Mouse (Mus musculus): ENCODE data around the gene Ankrd33b.

Gene Ankrd33b

DNA sequence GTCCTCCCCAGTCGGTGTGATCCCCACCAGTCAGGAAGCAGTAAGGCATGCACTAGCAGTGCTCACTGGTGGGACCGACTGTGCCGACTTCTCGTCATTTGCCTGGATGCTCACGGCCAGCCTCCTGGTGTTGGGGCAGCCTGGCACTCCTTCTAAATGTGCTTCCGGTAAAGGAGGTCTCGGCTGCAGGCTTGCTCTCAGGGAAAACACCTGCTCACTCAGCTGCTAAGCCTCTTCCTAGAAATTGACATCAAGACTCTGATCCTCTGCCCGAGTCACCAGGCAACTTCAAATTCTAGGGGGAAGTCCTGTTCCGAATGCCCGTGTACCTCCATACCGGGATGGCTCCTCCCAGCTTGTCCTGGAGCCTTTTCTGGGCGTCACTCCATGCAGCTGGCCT, 101.7 kb downstream of the Ankrd33b start:
- 90% methylated on average over 12 of the region's 12 CpGs for WGBS

DNA sequence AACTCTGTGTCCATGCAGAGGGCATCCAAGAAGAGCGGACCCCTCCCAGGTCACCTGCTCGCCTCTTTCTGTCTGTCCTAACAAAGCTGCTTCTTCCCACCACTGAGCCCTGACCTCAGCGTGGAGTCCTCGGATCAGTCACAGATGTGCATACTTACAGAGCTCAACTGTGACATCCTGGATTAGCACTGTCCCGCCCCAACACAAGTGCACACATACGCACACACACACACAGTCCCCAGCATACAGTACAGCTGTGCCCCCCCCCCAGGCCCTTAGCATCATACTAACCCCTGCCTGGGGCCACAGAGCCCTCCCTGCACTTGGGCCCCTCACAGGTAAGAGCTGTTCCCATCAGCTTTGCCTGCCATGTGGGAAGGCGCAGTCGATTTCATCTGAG, 102.1 kb downstream of the Ankrd33b start:
- WGBS, result 90% methylated on average over 8 of the region's 8 CpGs

DNA sequence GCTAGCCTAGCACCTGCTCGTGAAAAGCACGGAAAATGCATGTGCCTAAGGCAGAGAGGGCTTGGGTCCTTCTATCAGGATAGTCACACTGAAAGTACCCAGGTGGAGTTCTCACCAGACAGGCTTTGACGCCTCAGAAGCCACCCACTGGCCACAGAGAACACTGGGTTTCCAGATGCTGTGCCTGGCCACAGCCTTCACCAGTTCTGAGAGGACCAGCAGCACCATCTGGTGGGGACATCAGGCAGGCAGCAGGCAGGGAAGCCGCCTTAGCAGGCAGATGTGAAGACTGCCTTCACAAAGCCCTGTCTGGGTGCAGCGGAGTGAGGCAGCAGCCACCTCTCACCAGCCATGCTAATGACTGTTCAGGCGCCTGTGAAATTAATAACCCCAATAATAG, 102.7 kb downstream of the Ankrd33b start:
- WGBS, result 28% methylated on average over 6 of the region's 6 CpGs

DNA sequence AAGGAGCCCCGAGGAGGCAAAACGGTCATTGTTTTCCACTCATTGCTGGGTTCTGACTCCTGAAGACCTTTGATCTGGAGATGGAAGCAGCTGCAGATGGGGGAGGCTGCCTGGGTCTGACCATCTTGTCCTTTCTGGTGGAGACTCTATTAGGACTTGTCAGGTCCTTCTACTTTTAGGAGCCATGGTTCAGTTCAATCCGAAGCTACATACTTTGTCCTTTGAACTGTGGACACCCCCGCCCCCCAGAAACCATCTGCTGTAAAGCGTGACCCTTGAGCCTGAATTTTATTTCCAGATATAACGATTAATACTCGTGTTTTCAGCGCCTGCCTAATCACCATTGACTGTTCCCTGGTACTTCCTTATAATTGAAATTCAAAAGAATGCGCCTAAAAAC, 105.2 kb downstream of the Ankrd33b start:
- 81% methylated on average over 9 of the region's 9 CpGs for WGBS

DNA sequence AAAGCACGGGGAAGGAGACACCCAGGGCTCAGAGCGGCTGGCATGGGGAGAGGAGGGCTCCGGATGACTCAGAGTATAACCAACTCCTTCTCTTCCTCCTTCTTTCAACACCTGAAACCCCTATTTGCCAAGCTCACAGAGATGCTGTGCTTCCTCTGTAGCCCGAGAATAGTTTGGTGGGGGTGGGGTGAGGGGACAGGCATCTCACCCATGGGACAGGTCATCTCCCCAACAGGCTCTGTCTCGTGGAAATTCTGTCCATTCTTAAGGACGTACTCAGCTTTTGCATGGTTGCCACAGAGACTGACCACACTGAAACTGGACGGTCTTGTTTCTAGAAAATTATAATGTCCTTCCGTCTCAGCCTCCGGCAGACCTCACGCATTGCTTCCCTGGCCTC, 106.4 kb downstream of the Ankrd33b start:
- 91% methylated on average over 10 of the region's 10 CpGs for WGBS

DNA sequence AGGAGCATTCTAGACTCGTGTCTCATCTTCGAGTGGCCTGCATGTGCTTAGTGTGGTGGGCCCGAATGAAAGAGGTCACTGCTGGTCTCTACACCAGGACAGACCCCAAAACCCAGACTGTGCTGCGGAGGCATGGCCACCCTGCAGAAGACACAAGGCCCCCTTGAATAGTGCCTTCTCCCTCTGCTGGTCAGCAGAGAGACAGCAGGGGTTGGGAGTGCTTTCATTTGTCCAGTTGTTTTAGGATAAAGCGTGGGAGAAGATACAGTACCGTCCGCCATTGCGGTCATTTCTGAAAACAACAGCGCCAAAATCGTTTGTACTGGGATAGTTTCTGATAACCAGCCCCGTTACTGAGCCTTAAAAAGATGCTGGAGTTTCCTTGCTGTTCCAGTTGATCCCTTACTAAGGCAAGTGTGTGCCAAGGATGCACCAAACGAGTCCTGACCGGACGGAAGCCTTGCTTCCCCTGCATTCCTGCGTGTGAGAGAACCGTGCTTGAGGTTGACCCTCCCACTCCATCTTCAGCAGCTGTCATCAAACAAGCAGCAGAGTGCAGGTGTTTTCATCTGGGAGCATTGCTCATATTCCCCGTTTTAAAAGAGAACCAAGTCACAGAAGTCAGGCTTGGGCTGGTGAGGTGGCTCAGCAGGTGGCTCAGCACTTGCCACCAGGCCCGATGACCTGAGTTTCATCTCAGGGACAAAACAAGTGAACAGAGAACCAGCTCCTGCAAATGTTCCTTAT, 108.7 kb downstream of the Ankrd33b start:
- 92% methylated on average over 18 of the region's 18 CpGs for WGBS

DNA sequence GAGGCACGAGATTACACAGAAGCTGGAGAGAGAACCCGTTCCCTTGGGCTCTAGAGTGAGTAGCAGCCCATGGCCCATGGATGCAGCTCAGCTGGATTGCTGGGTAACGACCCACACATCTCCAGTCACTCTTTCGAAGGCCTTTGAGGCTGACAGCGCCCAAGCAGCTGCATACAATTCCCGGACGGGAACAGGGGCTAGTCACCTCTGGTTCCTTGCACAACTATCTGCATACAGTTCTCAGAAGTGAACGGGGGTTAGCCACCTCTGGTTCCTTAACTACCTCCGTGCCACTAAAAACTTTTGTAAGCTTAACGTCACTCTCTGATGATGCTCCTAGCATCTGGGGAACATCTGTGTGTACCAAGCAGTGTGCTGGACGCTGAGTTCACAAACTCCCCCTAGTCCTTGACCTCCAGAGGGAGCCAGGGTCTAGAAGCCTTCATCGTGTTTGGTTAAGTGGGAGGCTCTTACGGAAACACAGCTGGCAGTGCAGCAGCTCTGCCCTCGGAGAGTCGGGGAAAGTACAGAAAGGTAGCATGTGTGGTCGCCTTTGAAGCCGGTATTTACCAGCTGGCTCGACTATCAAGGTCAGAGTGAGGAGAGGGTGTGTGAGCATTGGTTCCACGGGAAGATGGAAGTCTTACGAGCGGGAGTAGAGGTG, 109.4 kb downstream of the Ankrd33b start:
- 84% methylated on average over 21 of the region's 21 CpGs for WGBS

DNA sequence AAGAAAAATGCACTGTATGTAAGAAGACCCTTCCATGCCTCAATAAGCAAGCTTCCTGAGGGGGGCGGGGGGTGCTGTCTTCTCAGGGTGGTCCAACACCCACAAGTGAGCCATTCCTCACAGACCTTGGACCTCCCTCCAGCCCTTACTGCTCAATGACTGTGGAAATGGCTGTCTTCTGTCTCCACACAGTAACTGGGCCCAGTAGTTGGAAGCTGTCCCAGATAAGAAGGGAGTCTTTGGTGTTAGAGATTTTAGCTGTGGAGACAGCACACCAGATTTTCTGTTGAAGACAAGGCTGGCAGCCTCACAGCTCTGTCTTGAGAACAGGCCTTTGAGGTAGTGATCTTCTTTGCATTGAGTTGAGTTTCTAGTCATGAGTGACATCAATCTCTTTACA, 110.2 kb downstream of the Ankrd33b start:
- WGBS, result 85% methylated on average over 1 of the region's 1 CpGs

DNA sequence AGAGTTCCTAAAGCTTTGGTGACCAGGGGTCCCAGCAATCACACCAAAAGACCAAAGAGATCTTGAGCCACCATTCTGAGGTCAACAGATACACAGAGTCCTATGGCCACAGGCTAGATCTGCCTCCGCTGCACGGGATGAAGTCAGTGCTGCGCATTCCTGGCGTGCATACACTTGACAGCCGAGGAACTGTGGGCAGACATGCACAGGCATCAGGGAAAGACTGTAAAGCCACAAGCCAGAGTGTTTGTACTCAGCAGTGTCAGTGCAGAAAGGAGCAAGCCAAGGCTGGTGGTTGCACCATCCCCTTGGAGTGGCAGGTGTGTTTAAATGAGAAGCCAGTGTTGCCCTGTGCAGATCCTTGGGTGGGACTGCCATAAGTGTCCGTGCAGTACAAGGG, 111.8 kb downstream of the Ankrd33b start:
- WGBS, result 81% methylated on average over 6 of the region's 6 CpGs

DNA sequence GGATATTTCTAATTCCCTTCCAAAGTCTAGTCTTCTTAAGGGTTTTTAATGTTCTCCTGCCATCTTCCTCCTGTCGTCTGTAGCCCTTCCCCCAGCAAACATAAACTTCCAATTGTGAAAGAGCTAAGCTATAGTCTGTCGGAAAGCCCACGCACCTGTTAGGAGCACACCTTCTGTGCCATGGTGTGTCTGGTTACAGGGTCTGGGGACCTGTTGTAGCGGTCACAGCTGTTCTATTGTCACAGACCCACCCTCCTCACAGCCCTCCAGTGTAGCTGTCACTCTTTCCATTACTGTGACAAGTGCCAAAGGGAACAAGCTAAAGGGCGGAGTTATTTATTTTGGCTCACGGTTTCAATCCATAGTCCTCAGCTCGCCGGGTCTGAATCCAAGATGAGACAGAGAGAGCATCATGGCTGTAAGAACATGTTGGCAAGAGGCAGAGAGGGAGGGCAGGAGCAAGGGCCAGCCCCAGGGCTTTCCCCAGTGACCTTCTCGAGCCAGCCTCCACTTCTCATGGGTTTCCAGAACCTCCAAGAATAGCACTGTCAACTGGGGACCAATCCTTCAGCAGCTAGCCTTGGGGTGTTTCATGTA, 112.5 kb downstream of the Ankrd33b start:
- WGBS, result 92% methylated on average over 9 of the region's 9 CpGs

DNA sequence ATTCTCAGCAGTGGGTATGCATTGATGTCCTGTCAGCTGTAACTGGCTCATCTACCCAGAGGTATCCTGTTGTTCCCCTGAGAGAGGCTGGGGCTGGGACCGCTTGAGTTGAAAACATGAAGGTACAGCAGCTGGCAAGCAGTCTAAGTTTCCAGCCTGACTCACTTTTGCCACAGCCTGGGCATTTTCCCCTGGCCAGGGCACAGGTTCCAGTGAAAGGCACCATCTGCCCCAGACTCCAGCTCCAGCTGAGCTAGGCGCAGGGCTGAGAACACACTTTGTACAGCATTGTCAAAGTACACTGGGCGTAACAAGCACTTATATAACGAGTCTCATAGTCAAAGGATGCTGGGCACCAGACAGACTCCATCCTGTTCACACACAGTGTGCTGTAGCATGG, 113.6 kb downstream of the Ankrd33b start:
- 80% methylated on average over 4 of the region's 4 CpGs for WGBS

DNA sequence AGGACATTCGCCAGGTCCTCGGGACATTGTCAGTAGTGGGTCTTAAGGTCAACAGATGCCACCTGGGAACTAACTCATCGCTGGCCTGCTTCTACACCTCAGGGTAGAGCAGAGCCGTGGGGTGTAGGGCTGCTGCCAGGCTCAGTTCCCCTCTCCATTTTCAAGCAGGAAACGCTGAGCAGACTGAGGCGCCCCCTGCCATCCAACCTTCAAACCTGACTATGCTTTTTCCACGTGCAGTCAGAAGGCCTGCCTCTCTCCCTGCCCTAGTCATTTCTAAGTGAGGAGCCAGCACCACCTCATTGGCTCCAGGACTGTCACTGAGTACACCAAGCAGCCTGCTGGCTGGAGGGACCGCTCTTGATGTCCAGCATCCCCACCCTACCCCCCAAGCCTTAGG, 114.1 kb downstream of the Ankrd33b start:
- 79% methylated on average over 8 of the region's 8 CpGs for WGBS

DNA sequence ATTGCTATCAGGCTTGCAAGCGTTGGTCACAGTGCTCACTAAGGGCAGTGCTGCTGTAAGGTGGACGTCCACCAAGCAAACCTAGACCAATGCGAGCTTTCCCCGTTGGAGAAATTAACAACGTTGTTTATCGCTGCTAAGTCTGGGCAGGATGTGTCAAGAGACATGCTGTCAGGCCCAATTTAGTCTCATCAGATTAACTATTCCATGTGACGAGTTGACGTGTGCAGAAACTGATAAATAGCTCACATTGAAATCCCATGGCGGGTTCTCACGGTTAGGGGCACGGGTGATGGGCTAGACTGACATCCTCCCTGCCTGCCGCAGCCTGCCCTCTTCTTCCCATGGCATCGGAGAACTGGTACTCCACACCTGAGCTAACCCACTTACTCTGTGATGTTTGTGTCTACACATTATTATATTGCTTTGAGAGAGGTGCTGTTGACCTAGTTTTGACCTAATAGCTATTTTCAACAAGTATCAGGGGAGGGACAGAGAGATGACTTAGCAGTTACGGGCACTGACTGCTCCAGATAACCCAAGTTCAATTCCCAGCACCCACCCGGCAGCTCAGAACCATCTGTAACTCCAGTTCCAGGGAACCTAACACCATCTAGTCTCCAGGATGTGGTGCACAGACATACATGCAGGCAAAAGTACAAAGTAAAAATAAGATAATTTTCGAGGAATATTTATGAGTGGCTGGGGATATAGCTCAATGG, 114.8 kb downstream of the Ankrd33b start:
- WGBS, result 90% methylated on average over 16 of the region's 16 CpGs

DNA sequence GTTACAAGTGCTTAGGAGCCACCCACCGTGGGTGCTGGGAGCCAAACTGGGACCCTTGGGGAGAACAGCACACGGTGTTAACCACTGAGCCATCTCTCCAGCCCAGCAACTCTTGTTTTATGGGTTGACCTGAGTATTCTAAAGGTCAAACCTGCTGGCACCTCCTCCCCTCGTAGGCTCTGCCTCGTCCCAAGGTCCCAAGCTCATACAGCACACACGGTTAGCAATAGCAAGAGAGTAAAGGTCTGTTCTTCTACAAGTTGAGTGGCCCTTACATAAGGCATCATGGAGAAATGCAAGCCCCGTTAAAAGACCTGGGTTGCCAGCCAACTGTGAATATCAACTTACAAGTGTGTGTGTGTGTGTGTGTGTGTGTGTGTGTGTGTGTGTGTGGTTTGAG, 116.3 kb downstream of the Ankrd33b start:
- 92% methylated on average over 6 of the region's 6 CpGs for WGBS

DNA sequence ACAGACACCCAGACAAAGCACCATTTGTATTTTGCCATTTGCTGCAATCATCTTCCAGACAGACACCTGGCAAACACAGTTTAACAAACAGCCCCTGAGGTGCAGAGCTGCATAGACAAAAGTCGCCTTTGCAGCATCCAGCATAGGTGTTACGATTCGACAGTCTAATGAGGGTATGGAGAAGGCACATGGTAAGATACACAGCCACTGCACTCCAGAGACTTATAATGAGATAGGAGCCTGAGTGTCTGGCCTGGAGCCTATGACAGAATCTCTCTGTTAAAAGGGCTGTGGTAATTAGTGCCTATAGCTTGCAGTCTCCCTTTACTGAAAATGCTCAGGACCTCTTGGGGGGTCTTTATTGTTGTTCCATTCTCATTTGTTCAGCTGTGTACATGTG, 116.8 kb downstream of the Ankrd33b start:
- 74% methylated on average over 3 of the region's 3 CpGs for WGBS

DNA sequence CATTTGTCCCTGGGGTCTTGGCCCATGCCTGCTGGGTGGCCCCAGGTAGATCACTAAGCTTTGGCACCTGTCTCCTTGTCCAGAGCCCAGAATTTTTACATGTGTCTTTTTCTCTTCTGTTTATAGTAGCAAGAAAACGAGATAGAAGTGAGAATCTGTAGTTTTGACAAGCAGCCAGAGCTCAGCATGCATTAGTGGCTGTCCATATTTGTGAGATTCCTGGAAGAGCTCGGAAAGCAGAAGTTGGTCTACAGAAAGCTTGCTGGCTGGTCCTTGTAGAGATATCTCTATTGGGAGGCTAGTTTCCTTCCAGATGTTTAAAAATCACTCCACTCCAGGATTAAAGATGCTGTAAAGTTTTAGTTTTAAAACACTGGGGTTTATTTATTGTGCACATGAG, 117.5 kb downstream of the Ankrd33b start:
- WGBS, result 26% methylated on average over 2 of the region's 2 CpGs

DNA sequence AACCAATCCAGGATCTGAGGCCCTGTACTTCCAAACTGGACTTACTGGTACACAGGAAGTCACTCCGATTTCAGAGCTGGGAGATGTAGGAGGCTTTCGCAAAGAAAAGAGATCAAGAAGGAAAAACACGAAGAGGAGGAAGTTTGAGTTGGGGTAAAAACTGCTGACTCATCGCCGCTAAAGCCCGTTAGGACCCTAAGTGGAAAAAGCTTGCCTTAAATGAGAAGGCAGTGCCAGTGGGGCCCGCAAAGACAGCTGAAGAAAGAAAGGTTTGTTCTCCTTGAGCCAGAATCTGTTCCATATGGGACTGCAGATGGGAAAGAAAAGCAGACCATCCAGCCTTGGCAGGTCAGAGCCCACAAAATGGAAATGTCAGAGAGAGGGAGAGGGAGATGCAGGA, 118.6 kb downstream of the Ankrd33b start:
- WGBS, result 59% methylated on average over 7 of the region's 7 CpGs

DNA sequence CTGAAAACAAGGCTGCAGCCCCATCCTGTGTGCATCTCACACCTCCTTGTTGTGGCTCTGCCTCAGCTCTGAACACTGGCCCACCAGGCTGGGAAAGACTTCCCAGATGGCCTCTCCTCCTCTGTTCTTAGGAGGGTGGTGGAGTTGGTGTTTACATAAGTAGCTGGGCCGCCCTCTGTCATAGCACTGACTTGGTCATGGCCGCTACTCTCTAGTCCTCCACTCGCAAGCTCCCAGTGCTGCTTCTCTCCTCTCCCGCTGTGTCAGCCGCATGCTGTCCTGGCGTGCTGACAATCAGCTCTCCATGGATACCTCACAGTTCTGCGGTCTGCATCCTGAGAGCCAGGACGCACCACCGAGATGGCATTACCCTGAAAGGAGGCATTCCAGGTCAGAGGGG, 120.5 kb downstream of the Ankrd33b start:
- WGBS, result 47% methylated on average over 9 of the region's 9 CpGs

DNA sequence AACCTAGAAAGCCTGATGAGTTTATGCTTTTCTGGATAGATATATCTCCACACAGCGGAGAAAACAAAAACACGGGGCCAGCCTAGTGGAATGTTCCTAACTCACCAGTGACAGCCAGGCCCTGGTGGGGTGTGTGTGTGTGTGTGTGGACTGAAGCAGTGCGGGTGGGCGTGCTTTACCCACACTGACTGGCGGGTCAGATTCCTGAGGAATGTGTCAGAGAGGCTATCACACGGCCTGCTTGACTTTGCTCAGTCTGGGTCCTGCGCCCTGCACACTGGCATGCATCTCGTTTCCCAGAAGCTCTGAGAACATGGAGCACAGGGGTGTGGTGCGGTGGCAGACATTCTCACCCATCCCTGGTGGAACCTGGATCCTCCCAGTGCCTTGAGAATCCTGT, 121.6 kb downstream of the Ankrd33b start:
- WGBS, result 89% methylated on average over 9 of the region's 9 CpGs

DNA sequence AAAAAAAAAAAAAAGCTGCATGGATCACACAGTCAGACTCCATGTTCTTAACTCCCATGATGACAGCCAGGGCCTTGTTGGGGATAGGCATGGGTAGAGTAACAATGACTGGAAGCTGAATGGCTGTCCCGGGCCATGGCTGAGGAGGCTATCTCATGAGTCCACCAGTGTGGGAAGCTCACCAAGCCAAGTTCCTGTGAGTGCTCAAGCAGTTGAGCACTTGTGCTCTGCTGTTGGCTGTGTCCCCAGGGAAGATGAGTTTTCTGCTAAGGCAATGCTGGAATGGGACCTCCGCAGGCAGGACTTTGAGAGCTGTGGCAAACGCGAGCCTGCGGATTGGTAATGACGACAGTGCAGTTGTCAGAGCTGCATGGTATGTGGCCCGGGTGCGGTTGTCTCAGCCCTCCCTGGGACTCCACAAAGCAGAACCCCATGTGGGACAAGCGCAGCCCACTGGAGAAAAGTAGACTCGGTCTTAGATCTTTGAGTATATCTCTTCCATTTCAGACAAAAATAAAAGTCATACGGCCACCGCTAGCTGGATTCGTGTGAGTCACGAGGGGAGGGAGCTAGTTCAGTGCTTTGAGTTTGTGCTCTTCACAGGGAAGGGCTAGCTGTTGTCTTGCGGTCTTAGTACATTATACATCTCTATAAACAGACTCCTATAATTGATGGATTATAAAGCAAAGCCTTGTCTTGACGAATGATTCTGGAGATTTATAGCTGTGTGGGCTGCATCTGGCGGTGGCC, 122.7 kb downstream of the Ankrd33b start:
- WGBS, result 93% methylated on average over 17 of the region's 17 CpGs

DNA sequence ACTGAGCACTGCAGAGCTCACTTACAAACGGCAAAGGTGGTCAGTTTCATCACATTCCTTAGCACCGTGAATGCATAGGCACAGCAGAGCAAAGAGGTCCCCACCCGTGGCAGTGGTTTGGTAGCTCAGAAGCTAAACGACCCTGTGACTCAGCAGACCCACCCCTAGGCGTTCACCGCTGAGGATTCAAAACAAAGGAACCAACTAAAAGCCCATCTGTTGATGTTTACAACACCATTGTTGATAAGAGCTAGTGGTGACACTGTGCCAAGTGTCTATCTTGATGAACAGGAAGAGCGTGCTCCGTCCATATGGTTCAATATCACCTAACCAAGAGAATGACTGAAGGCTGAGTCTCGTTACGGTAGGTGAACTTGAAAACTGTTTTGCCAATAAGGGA, 124.3 kb downstream of the Ankrd33b start:
- WGBS, result 79% methylated on average over 10 of the region's 10 CpGs
